Mouse (Mus musculus) kidney, embryonic 14.5 days (tissue): ENCODE results near the gene Cdh4. TPM values are rescaled to one million over a fixed set of nuclear protein-coding genes. Genes with fewer than 3 reads are reported as not detected.

ENCODE experiments used
- ATAC-seq: fragments of 200-750 bp; cut with Nextera tagmentation; 2 replicates; pipeline ENCODE4 v1.8.0; 2017; ENCODE audit warnings: moderate number of reproducible peaks, mild to moderate bottlenecking, moderate TSS enrichment, moderate library complexity; ENCODE audit not compliant: low FRiP score, low TSS enrichment
- H3K27ac ChIP-seq: fragments of 300-500 bp; sonication (generic); 2 replicates; pipeline ENCODE4 v1.5.1; 2014; ENCODE audit warnings: low read depth, mild to moderate bottlenecking, low read length, moderate library complexity, mixed read lengths
- H3K27me3 ChIP-seq: fragments of 300-500 bp; sonication (generic); 2 replicates; pipeline ENCODE4 v1.6.1; 2014; ENCODE audit warnings: mild to moderate bottlenecking, low read length; ENCODE audit not compliant: control insufficient read depth, insufficient read depth
- H3K36me3 ChIP-seq: fragments of 300-500 bp; sonication (generic); 2 replicates; pipeline ENCODE4 v1.6.1; 2014; ENCODE audit warnings: low read length, mixed read lengths; ENCODE audit not compliant: control insufficient read depth, insufficient read depth
- H3K4me1 ChIP-seq: fragments of 300-500 bp; sonication (generic); 2 replicates; pipeline ENCODE4 v1.6.1; 2014; ENCODE audit warnings: low read length, mixed read lengths; ENCODE audit not compliant: control insufficient read depth, insufficient read depth
- H3K4me2 ChIP-seq: fragments of 300-500 bp; sonication (generic); replicated peaks from 2 replicates; pipeline ENCODE4 v1.6.1; 2014; ENCODE audit warnings: low read depth, mild to moderate bottlenecking, low read length
- H3K4me3 ChIP-seq: fragments of 300-500 bp; sonication (generic); 2 replicates; pipeline ENCODE4 v1.5.1; 2014; ENCODE audit warnings: mild to moderate bottlenecking, low read length
- H3K9ac ChIP-seq: fragments of 300-500 bp; sonication (generic); 2 replicates; pipeline ENCODE4 v1.6.1; 2014; ENCODE audit warnings: low read depth, mild to moderate bottlenecking, low read length, moderate library complexity
- H3K9me3 ChIP-seq: fragments of 300-500 bp; sonication (generic); 2 replicates; pipeline ENCODE4 v1.6.1; 2016; ENCODE audit warnings: low read length; ENCODE audit not compliant: control insufficient read depth
- WGBS: fragments of 180-500 bp; shearing (Covaris S2); extraction: QIAGEN DNeasy Blood & Tissue Kit; methylation state at CpG from one replicate; pipeline ENCODE4 v1.1.7; 2014; 5-methylcytosine and 5-hydroxymethylcytosine counted together
- polyA plus RNA-seq: library from polyadenylated mRNA; unstranded; fragments of >200 nt; fragmentation: Nextera tagmentation; extraction: Ambion mirVana; gene quantifications from 2 replicates; pipeline ENCODE4 v1.2.1, GENCODE M21; 2014

The Cdh4 gene
- polyA plus RNA-seq, 1 experiment from 2014 or later, result 19.4 TPM

DNA sequence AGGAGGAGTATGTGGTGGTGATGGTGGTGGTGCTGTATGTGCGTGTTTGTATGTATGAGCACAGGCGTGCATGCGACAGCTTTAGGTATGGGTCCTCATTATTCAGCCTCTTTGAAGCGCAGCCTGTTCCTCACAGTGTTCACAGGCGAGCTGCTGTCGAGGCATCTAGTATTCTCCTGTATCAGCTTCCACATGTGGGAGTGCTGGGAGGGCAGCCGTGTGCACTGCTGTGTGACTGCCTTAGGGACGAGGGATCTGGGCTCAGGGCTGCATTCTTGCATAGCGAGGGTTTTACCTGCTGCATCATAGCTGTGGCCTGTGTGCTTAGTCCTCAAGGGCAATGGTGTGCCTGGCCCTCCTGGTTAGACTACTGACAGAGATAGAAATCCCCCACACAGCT is 158.9 kb downstream of the Cdh4 start:
- peaks cover 5% of the 10 kb centered on the region; the same call in 1 of the 2 replicates for H3K4me1 ChIP-seq

DNA sequence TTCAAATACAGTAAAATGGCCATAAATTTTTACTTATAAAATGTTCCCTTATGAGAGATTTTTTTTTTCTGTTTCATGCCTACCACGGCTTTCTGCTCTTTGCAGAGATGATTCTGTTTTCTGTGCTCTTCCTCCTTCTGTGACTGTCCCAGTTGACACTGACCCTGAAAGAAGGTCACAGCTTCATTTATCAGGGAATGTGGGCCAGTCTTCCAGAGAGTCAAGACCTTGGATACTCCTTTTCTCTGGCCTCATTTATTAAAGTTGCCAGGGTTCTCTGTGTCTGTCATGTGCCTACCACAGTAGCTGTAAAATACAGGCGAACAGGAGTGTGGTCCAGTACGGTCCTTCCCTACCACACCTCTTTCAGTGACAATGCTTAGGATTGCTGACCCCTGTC is 162.5 kb downstream of the Cdh4 start:
- peak; percentile 33; the same call in 1 of the 2 replicates for ATAC-seq
- H3K4me3 ChIP-seq, result no peak overlapping the region
- no peaks in the 10 kb centered on the region for H3K27me3 ChIP-seq
- no peak overlapping the region for H3K4me2 ChIP-seq
- H3K9ac ChIP-seq, result no peak overlapping the region
- peaks cover 5% of the 10 kb centered on the region; the same call in 1 of the 2 replicates for H3K4me1 ChIP-seq
- no peak overlapping the region for H3K27ac ChIP-seq
- H3K9me3 ChIP-seq, result no peaks in the 10 kb centered on the region
- no peaks in the 10 kb centered on the region for H3K36me3 ChIP-seq
- 58% methylated on average over 3 of the region's 3 CpGs for WGBS

More for the DNA sequence above, 158.9 kb downstream of the Cdh4 start:
- peak; percentile 64 for ATAC-seq
- Histone ChIP-seq H3K9me3 (no peaks in the 10 kb centered on the region), H3K27ac (no peak overlapping the region), H3K27me3 (no peaks in the 10 kb centered on the region), H3K4me3 (no peak overlapping the region), H3K9ac (no peak overlapping the region), H3K4me2 (no peak overlapping the region), H3K36me3 (no peaks in the 10 kb centered on the region)
- 45% methylated on average over 9 of the region's 9 CpGs for WGBS

- H3K27ac ChIP-seq, result no peak overlapping the region
- 58% methylated on average over 10 of the region's 10 CpGs for WGBS
- H3K36me3 ChIP-seq, result no peaks in the 10 kb centered on the region
- H3K9me3 ChIP-seq, result no peaks in the 10 kb centered on the region
- no peaks in the 10 kb centered on the region for H3K27me3 ChIP-seq
- H3K9ac ChIP-seq, result no peak overlapping the region
- no peak overlapping the region for H3K4me2 ChIP-seq
- no peak overlapping the region for H3K4me3 ChIP-seq
- H3K4me1 ChIP-seq, result peaks cover 5% of the 10 kb centered on the region; the same call in 1 of the 2 replicates
- ATAC-seq, result peak; percentile 48; the same call in 1 of the 2 replicates
Observed at GRCm38 (mm10) chr2:179605255-179605654, 163.0 kb downstream of the Cdh4 start.

GRCm38 (mm10) chr2:179606341-179606740 is 164.1 kb downstream of the Cdh4 start:
- no peak for ATAC-seq
- Histone ChIP-seq H3K4me2 (no peak overlapping the region), H3K27me3 (no peaks in the 10 kb centered on the region), H3K4me3 (no peak overlapping the region), H3K27ac (no peak overlapping the region), H3K4me1 (peaks cover 5% of the 10 kb centered on the region; the same call in 1 of the 2 replicates), H3K9me3 (no peaks in the 10 kb centered on the region), H3K9ac (no peak overlapping the region), H3K36me3 (no peaks in the 10 kb centered on the region)
- WGBS, result 89% methylated on average over 2 of the region's 2 CpGs

GRCm38 (mm10) chr2:179615906-179616305 is 173.7 kb downstream of the Cdh4 start:
- 58% methylated on average over 5 of the region's 5 CpGs for WGBS
- Histone ChIP-seq H3K9ac (no peak overlapping the region), H3K27me3 (no peaks in the 10 kb centered on the region), H3K4me2 (no peak overlapping the region), H3K27ac (no peak overlapping the region), H3K4me3 (no peak overlapping the region), H3K36me3 (no peaks in the 10 kb centered on the region), H3K4me1 (no peaks in the 10 kb centered on the region), H3K9me3 (no peaks in the 10 kb centered on the region; the same call in 1 of the 2 replicates)
- ATAC-seq, result no peak

GRCm38 (mm10) chr2:179623643-179624473 is 181.6 kb downstream of the Cdh4 start:
- Histone ChIP-seq H3K36me3 (no peaks in the 10 kb centered on the region), H3K27ac (no peak overlapping the region), H3K4me3 (no peak overlapping the region), H3K4me1 (no peaks in the 10 kb centered on the region), H3K27me3 (no peaks in the 10 kb centered on the region), H3K9me3 (no peaks in the 10 kb centered on the region), H3K9ac (no peak overlapping the region), H3K4me2 (no peak overlapping the region)
- WGBS, result 68% methylated on average over 17 of the region's 17 CpGs
- no peak for ATAC-seq

DNA sequence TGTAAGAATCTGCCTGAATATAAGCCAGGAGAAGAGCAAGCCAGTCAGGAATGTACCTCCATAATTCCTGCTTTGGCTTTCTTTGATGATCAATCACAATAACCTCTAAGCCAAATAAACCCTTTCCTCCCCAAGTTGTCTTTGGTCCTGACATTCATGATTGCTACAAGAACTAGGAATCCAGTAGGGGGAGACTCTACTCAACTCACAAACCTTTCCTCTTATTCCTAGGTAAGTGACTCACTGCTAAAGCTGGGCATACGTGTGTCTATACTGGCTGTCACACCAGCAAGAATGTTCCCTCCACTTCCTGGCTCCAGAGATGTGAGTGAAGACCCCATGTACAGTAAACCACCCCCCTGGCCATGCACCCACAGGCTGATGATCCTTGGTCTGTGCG is 185.3 kb downstream of the Cdh4 start:
- no peak for ATAC-seq
- H3K9me3 ChIP-seq, result no peaks in the 10 kb centered on the region
- no peaks in the 10 kb centered on the region for H3K27me3 ChIP-seq
- no peak overlapping the region for H3K27ac ChIP-seq
- 89% methylated on average over 2 of the region's 2 CpGs for WGBS
- no peak overlapping the region for H3K4me3 ChIP-seq
- no peaks in the 10 kb centered on the region for H3K4me1 ChIP-seq
- H3K9ac ChIP-seq, result no peak overlapping the region
- no peaks in the 10 kb centered on the region for H3K36me3 ChIP-seq
- H3K4me2 ChIP-seq, result no peak overlapping the region

DNA sequence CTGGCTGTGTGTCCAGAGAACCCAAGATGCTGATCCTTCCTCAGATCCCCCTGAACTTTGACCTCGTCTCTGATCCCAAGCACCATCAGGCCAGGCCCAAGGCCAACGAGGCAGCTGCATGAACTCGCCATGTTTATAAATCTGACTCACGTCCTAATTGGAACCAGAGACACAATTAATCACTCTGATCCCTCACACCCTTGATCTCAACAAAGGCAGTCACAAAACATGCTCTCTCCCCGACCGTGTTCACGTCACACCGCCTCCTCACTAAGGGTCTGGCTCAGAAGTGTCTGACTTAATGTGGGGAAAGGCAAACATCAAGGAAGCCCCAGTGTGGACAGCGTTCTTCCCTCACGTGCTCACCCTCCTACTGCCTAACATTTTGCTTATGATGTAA is 188.5 kb downstream of the Cdh4 start:
- no peak overlapping the region for H3K9ac ChIP-seq
- ATAC-seq, result no peak
- no peaks in the 10 kb centered on the region for H3K36me3 ChIP-seq
- H3K4me2 ChIP-seq, result no peak overlapping the region
- no peak overlapping the region for H3K27ac ChIP-seq
- H3K4me3 ChIP-seq, result no peak overlapping the region
- H3K27me3 ChIP-seq, result no peaks in the 10 kb centered on the region
- H3K9me3 ChIP-seq, result no peaks in the 10 kb centered on the region
- no peaks in the 10 kb centered on the region for H3K4me1 ChIP-seq
- WGBS, result 39% methylated on average over 10 of the region's 10 CpGs

DNA sequence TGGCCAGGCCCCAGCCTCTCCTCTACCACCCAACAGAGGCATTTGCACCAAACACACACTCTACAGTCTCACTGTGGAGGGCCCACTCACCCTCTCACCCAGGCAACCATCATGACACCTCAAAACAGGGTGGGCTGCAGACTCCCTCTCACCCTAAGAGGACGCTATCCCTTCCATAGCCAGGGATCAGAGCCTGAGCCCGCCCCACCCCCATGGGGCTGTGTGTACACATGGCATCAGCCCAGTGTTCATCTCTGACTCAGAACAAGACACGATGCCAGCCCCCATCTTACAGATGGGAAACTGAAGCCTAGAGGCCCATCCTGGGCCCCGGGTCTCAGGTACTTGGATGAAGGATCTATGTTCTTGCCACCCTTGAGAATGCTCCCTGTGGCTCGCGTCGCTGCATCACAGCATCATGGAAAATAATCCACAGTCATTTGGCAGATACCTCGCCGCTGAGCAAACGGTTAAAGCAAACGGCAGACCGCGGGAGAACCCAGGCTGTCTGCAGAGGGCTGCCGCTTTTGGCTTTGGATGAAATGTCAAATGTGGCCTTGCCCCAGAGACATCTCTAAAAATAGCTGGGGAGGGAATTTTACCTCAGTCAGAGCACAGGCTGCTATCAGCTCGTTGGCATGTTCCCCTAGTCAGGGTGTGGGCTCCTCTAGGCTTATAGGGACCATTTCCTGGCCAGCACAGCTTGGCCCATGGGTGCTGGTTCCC is 198.5 kb downstream of the Cdh4 start:
- WGBS, result 91% methylated on average over 15 of the region's 15 CpGs
- ATAC-seq, result no peak
- no peak overlapping the region for H3K4me3 ChIP-seq
- H3K27me3 ChIP-seq, result no peaks in the 10 kb centered on the region
- H3K4me2 ChIP-seq, result no peak overlapping the region
- no peaks in the 10 kb centered on the region for H3K9me3 ChIP-seq
- no peak overlapping the region for H3K27ac ChIP-seq
- H3K9ac ChIP-seq, result no peak overlapping the region
- no peaks in the 10 kb centered on the region for H3K4me1 ChIP-seq
- H3K36me3 ChIP-seq, result no peaks in the 10 kb centered on the region
